Mouse (Mus musculus) heart, postnatal 0 days (tissue): ENCODE data around the gene Nrxn2.

Source experiments
- CTCF ChIP-seq: IDR thresholded peaks from 2 replicates; pipeline ENCODE4 v1.5.1; 2016; ENCODE audit warnings: antibody characterized with exemption, control low read depth, low read depth
- EP300 ChIP-seq: IDR thresholded peaks from 2 replicates; pipeline ENCODE4 v1.6.1; 2016; ENCODE audit warnings: antibody characterized with exemption, low read depth

- TF ChIP-seq CTCF (no peak), EP300 (no peak)
Observed at GRCm38 (mm10) chr19:6531832-6532471, 113.4 kb downstream of the Nrxn2 start.
